In the genomic region with DNA sequence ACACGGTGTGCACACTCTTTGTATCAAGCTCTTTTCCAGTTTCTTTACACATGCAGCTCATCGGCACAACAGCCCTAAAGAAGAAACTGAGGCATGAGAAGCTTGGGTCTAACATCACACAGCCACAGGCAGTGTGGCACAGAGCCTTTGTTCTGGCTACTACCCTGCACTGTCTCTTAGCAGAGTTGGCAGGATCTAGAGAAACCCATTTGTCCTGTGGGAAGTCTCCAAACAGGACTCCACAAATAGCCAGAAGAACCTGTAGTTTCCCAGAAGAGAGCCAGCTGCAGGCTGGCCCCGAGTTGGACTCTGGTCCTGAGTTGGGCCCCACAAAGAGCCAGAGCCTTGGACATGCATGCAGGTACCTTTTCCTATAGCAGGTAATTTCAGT, we compare ENCODE assay signal across 16 mouse cellular contexts. TPM values are rescaled to one million over a fixed set of nuclear protein-coding genes. Genes with fewer than 3 reads are reported as not detected.
DNase-seq lines count a peak whose midpoint lies in the region; ATAC-seq and TF ChIP-seq lines count a peak whose summit lies in the region.
"Had no signal": no experiment of that assay in that cellular context is flagged by ENCODE, and none has a peak within 500 bp of the region (broad histone marks: within the 10 kb centered on the region; RNA-seq: fewer than 3 reads in every experiment).

No protein-coding gene starts in this region.

- H3K9me3 ChIP-seq in heart, postnatal 0 days (replicated peaks; ENCODE audit: control insufficient read depth, low read length): no peaks in the 10 kb centered on the region
- H3K9me3 ChIP-seq in forebrain, embryonic 15.5 days: no peaks in the 10 kb centered on the region
- H3K9me3 ChIP-seq in hindbrain, embryonic 14.5 days (ENCODE audit: control insufficient read depth, low read length): no peaks in the 10 kb centered on the region
- H3K9me3 ChIP-seq in midbrain, embryonic 16.5 days (replicated peaks; ENCODE audit: control insufficient read depth, low read length, poor library complexity, severe bottlenecking): no peaks in the 10 kb centered on the region
- H3K9me3 ChIP-seq: embryonic facial prominence, embryonic 13.5 days; G1E; lung, embryonic 15.5 days had no signal

- no peak overlapping the region for H3K4me2 ChIP-seq in heart, postnatal 0 days (ENCODE audit: low read depth, low read length)
- no peak overlapping the region for H3K4me2 ChIP-seq in forebrain, embryonic 15.5 days (replicated peaks)
- no peak overlapping the region for H3K4me2 ChIP-seq in hindbrain, embryonic 14.5 days (replicated peaks)
- no peak overlapping the region for H3K4me2 ChIP-seq in midbrain, embryonic 16.5 days (ENCODE audit: low read length)
- H3K4me2 ChIP-seq: embryonic facial prominence, embryonic 13.5 days; liver, embryonic 11.5 days; lung, embryonic 15.5 days had no signal

- no peak for DNase-seq in heart, postnatal 0 days (ENCODE audit: low spot score)
- DNase-seq in heart, postnatal 36 days: no peak
- DNase-seq in hindbrain, embryonic 14.5 days (ENCODE audit: low spot score): no peak
- DNase-seq in thymus, adult 18-20 months: no peak
- no peak for DNase-seq in adrenal gland, adult 8-10 months
- DNase-seq: gastrocnemius, postnatal 10 days; thymus, adult 2 months had no signal

- no peak for TF ChIP-seq EP300 in heart, postnatal 0 days (IDR thresholded peaks at IDR 0.05; ENCODE audit: low read depth)

- no peak for TF ChIP-seq CTCF in heart, postnatal 0 days (IDR thresholded peaks at IDR 0.05; ENCODE audit: low read depth)

- no peaks in the 10 kb centered on the region for H3K27me3 ChIP-seq in heart, postnatal 0 days (ENCODE audit: control insufficient read depth, insufficient read depth, low read length)
- no peaks in the 10 kb centered on the region for H3K27me3 ChIP-seq in forebrain, embryonic 15.5 days
- no peaks in the 10 kb centered on the region for H3K27me3 ChIP-seq in hindbrain, embryonic 14.5 days (ENCODE audit: control insufficient read depth, insufficient read depth, low read length)
- H3K27me3 ChIP-seq in midbrain, embryonic 16.5 days (ENCODE audit: control insufficient read depth, insufficient read depth, low read depth, low read length): no peaks in the 10 kb centered on the region
- H3K27me3 ChIP-seq: embryonic facial prominence, embryonic 13.5 days; lung, embryonic 15.5 days had no signal

- intact Hi-C loops in heart, postnatal 36 days (cut with DNase I): no loop called here

- peak overlapping the region; percentile 13; the same call in 1 of the 2 replicates for H3K27ac ChIP-seq in heart, postnatal 0 days (ENCODE audit: low read depth)
- peak overlapping the region; percentile 81 for H3K27ac ChIP-seq in forebrain, embryonic 15.5 days (replicated peaks)
- H3K27ac ChIP-seq in hindbrain, embryonic 14.5 days: peak overlapping the region; percentile 3
- H3K27ac ChIP-seq in midbrain, embryonic 16.5 days (ENCODE audit: low read length): peak overlapping the region; percentile 12
- H3K27ac ChIP-seq: embryonic facial prominence, embryonic 13.5 days; heart, adult 2 months; lung, embryonic 15.5 days had no signal

- H3K4me3 ChIP-seq in heart, postnatal 0 days (ENCODE audit: low read depth, low read length): no peak overlapping the region
- H3K4me3 ChIP-seq in forebrain, embryonic 15.5 days: no peak overlapping the region
- no peak overlapping the region for H3K4me3 ChIP-seq in hindbrain, embryonic 14.5 days (replicated peaks; ENCODE audit: low read length)
- H3K4me3 ChIP-seq in midbrain, embryonic 16.5 days (ENCODE audit: low read depth, low read length): no peak overlapping the region
- H3K4me3 ChIP-seq: embryonic facial prominence, embryonic 13.5 days; heart, adult 2 months; lung, embryonic 15.5 days had no signal

- no peak overlapping the region for H3K9ac ChIP-seq in heart, postnatal 0 days (replicated peaks; ENCODE audit: low read depth, low read length)
- no peak overlapping the region for H3K9ac ChIP-seq in forebrain, embryonic 15.5 days (replicated peaks)
- H3K9ac ChIP-seq in hindbrain, embryonic 14.5 days: no peak overlapping the region
- H3K9ac ChIP-seq in midbrain, embryonic 16.5 days (ENCODE audit: low read depth, low read length): no peak overlapping the region
- H3K9ac ChIP-seq: embryonic facial prominence, embryonic 13.5 days; lung, embryonic 15.5 days had no signal

- WGBS in heart, postnatal 0 days: 75% methylated on average over 3 of the region's 3 CpGs
- WGBS in forebrain, embryonic 15.5 days: 69% methylated on average over 3 of the region's 3 CpGs
- 85% methylated on average over 3 of the region's 3 CpGs for WGBS in hindbrain, embryonic 14.5 days
- WGBS in midbrain, embryonic 16.5 days: 75% methylated on average over 3 of the region's 3 CpGs

- no peaks in the 10 kb centered on the region for H3K36me3 ChIP-seq in heart, postnatal 0 days (replicated peaks; ENCODE audit: control insufficient read depth, insufficient read depth, low read length)
- no peaks in the 10 kb centered on the region for H3K36me3 ChIP-seq in forebrain, embryonic 15.5 days
- H3K36me3 ChIP-seq in hindbrain, embryonic 14.5 days (replicated peaks; ENCODE audit: control insufficient read depth, insufficient read depth): no peaks in the 10 kb centered on the region
- H3K36me3 ChIP-seq in midbrain, embryonic 16.5 days (ENCODE audit: control insufficient read depth, insufficient read depth, low read length): no peaks in the 10 kb centered on the region
- H3K36me3 ChIP-seq: embryonic facial prominence, embryonic 13.5 days; G1E; lung, embryonic 15.5 days had no signal

- peaks cover 16% of the 10 kb centered on the region; the same call in 1 of the 2 replicates for H3K4me1 ChIP-seq in heart, postnatal 0 days (ENCODE audit: control insufficient read depth, insufficient read depth)
- H3K4me1 ChIP-seq in forebrain, embryonic 15.5 days: peaks cover 43% of the 10 kb centered on the region
- H3K4me1 ChIP-seq in hindbrain, embryonic 14.5 days (replicated peaks; ENCODE audit: control insufficient read depth, insufficient read depth, low read length): no peaks in the 10 kb centered on the region; the same call in 1 of the 2 replicates
- no peaks in the 10 kb centered on the region for H3K4me1 ChIP-seq in midbrain, embryonic 16.5 days (ENCODE audit: control insufficient read depth, insufficient read depth, low read length)

- ATAC-seq in heart, postnatal 0 days (ENCODE audit: insufficient read depth, low read depth): no peak
- 0 out of 2 replicates have a peak, but pooled peaks have one; percentile 12 for ATAC-seq in forebrain, embryonic 15.5 days (replicated peaks)
- ATAC-seq in hindbrain, embryonic 14.5 days (ENCODE audit: low FRiP score): 0 out of 2 replicates have a peak, but pooled peaks have one; percentile 12
- ATAC-seq in midbrain, embryonic 16.5 days: no peak
- ATAC-seq: intestine, embryonic 16.5 days had no signal

RNA-seq across cellular contexts. Expression of a gene that starts 49.9 kb away (rescaled TPM):
- total RNA-seq in heart, postnatal 0 days (2014; rRNA removed; ENCODE audit: low replicate concordance): 16.6 and 20.4 TPM in 2 replicates
- polyA plus RNA-seq in heart, postnatal 0 days (2015; fragmentation: Nextera tagmentation; extraction: Ambion mirVana): 5.3 and 5.7 TPM in 2 replicates
- 10 to 100 TPM in 1 of 2 experiments, 1 to 10 TPM in 1; 7.1 to 10.6 TPM for total RNA-seq in heart, postnatal 36 days (2021)
- polyA plus RNA-seq in forebrain, embryonic 15.5 days (2015; fragmentation: Nextera tagmentation; extraction: Ambion mirVana): 5.1 and 5.4 TPM in 2 replicates
- 11.2 and 16.2 TPM in 2 replicates for polyA plus RNA-seq in hindbrain, embryonic 14.5 days (2014; fragmentation: Nextera tagmentation; extraction: Ambion mirVana)
- polyA plus RNA-seq in midbrain, embryonic 16.5 days (2015; fragmentation: Nextera tagmentation; extraction: Ambion mirVana): 9.8 and 12.5 TPM in 2 replicates
- 100 to 1,000 TPM in 2 of 4 experiments, 10 to 100 TPM in 2; 88.3 to 136 (median 104) TPM for total RNA-seq in adrenal gland, adult 8-10 months (2022)
- total RNA-seq: megakaryocyte, adult 5-6 weeks had no signal
- polyA plus RNA-seq: G1E had no signal

Comparison
In these comparisons a context has a peak if more than half of its experiments do, and no peak if none do; other contexts are left out.
1. ATAC-seq: peak in forebrain, embryonic 15.5 days (single experiment) and hindbrain, embryonic 14.5 days (single experiment); none in heart, postnatal 0 days (single experiment) and midbrain, embryonic 16.5 days (single experiment).
2. H3K27ac ChIP-seq: peak in every context shown above with its lines; median percentile 81 in forebrain, embryonic 15.5 days; 13 in heart, postnatal 0 days; 12 in midbrain, embryonic 16.5 days; 3 in hindbrain, embryonic 14.5 days.